Comparison of ENCODE assay signal across 7 mouse cellular contexts in the genomic region with DNA sequence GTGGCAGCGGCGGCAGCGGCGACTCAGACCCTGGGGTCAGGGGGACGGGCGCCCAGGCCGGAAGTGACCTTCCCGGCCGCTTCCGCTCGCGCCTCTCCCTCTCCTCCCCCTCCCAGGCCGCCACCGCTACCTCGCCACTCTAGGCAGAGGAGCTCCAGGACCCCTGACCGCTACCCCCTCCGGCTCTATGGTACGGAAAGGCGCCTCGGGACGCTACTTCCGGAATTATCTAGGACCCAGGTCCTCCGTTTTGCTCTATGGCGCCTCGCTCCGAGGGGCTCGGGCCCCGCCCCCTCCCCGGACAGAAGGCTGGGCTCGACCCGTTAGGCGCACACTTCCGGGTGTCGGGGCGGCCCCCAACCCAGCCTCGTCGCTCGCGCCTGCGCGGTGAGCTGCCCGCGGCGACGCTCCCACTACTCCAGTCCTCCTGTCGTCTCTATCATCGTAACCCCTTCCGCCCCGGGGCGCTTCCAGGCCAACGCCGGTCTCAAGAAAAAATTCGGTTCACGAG. TPM values are rescaled to one million over a fixed set of nuclear protein-coding genes. Genes with fewer than 3 reads are reported as not detected.
DNase-seq lines count a peak whose midpoint lies in the region; ATAC-seq and TF ChIP-seq lines count a peak whose summit lies in the region.

Gene Zfp787, minus strand, starts transcription at position 97 of the 511 bp plus-strand sequence.

- no peaks in the 10 kb centered on the region for H3K27me3 ChIP-seq in embryonic facial prominence, embryonic 13.5 days
- H3K27me3 ChIP-seq in heart, adult 2 months (ENCODE audit: control insufficient read depth, insufficient read depth, low read length): no peaks in the 10 kb centered on the region
- H3K27me3 ChIP-seq in limb, embryonic 13.5 days: no peaks in the 10 kb centered on the region
- no peaks in the 10 kb centered on the region for H3K27me3 ChIP-seq in midbrain, embryonic 16.5 days (ENCODE audit: control insufficient read depth, insufficient read depth, low read depth, low read length)

- H3K36me3 ChIP-seq in embryonic facial prominence, embryonic 13.5 days: no peaks in the 10 kb centered on the region
- H3K36me3 ChIP-seq in heart, adult 2 months (ENCODE audit: control insufficient read depth, insufficient read depth, low read length): peaks cover 8% of the 10 kb centered on the region
- no peaks in the 10 kb centered on the region for H3K36me3 ChIP-seq in limb, embryonic 13.5 days
- no peaks in the 10 kb centered on the region for H3K36me3 ChIP-seq in midbrain, embryonic 16.5 days (ENCODE audit: control insufficient read depth, insufficient read depth, low read length)

- peaks cover 27% of the 10 kb centered on the region for H3K4me1 ChIP-seq in embryonic facial prominence, embryonic 13.5 days
- H3K4me1 ChIP-seq in heart, adult 2 months (ENCODE audit: control insufficient read depth, insufficient read depth, low read length): peaks cover 28% of the 10 kb centered on the region
- H3K4me1 ChIP-seq in limb, embryonic 13.5 days: peaks cover 35% of the 10 kb centered on the region
- H3K4me1 ChIP-seq in midbrain, embryonic 16.5 days (ENCODE audit: control insufficient read depth, insufficient read depth, low read length): peaks cover 20% of the 10 kb centered on the region

- WGBS in embryonic facial prominence, embryonic 13.5 days: under 1% methylated on average over 45 of the region's 54 CpGs
- WGBS in heart, adult 2 months: under 1% methylated on average over 54 of the region's 54 CpGs
- WGBS in limb, embryonic 13.5 days: under 1% methylated on average over 54 of the region's 54 CpGs
- under 1% methylated on average over 43 of the region's 54 CpGs for WGBS in midbrain, embryonic 16.5 days

- peak; percentile 97 for ATAC-seq in embryonic facial prominence, embryonic 13.5 days (ENCODE audit: insufficient number of reproducible peaks, insufficient read depth, low FRiP score, low TSS enrichment, low read depth)
- peak; percentile 98 for ATAC-seq in limb, embryonic 13.5 days (ENCODE audit: low FRiP score, low read depth)
- ATAC-seq in midbrain, embryonic 16.5 days: peak; percentile 97

- H3K9ac ChIP-seq in embryonic facial prominence, embryonic 13.5 days: peak within 1 kb of the TSS; percentile 96
- peak within 1 kb of the TSS; percentile 83 for H3K9ac ChIP-seq in heart, adult 2 months (ENCODE audit: low read depth, low read length)
- peak within 1 kb of the TSS; percentile 94 for H3K9ac ChIP-seq in limb, embryonic 13.5 days
- H3K9ac ChIP-seq in midbrain, embryonic 16.5 days (ENCODE audit: low read depth, low read length): peak within 1 kb of the TSS; percentile 93

- H3K27ac ChIP-seq in embryonic facial prominence, embryonic 13.5 days: peak within 1 kb of the TSS; percentile 93
- H3K27ac ChIP-seq in heart, adult 2 months: peak within 1 kb of the TSS; percentile 99
- H3K27ac ChIP-seq in limb, embryonic 13.5 days: peak within 1 kb of the TSS; percentile 89
- H3K27ac ChIP-seq in midbrain, embryonic 16.5 days (ENCODE audit: low read length): peak within 1 kb of the TSS; percentile 96

- no peak for TF ChIP-seq CTCF in heart, adult 2 months (IDR thresholded peaks at IDR 0.05)

- peak; percentile 97 for DNase-seq in adrenal gland, postnatal 25 days
- DNase-seq in heart, adult 2 months: peak; percentile 96 to 98
- peak; percentile 95 to 96 for DNase-seq in kidney, adult 8-10 months
- DNase-seq in spleen, postnatal 10 days (ENCODE audit: low spot score in 2 of 2): peak; percentile 81 to 91

- no peaks in the 10 kb centered on the region for H3K9me3 ChIP-seq in embryonic facial prominence, embryonic 13.5 days
- H3K9me3 ChIP-seq in limb, embryonic 13.5 days: no peaks in the 10 kb centered on the region
- no peaks in the 10 kb centered on the region for H3K9me3 ChIP-seq in midbrain, embryonic 16.5 days (replicated peaks; ENCODE audit: control insufficient read depth, low read length, poor library complexity, severe bottlenecking)

- peaks cover 5% of the 10 kb centered on the region; the same call in 1 of the 2 replicates for H3K79me2 ChIP-seq in heart, adult 2 months (replicated peaks; ENCODE audit: control insufficient read depth, insufficient read depth, low read length)

- H3K4me2 ChIP-seq in embryonic facial prominence, embryonic 13.5 days: peak within 1 kb of the TSS; percentile 92
- peak within 1 kb of the TSS; percentile 92 for H3K4me2 ChIP-seq in limb, embryonic 13.5 days (replicated peaks)
- H3K4me2 ChIP-seq in midbrain, embryonic 16.5 days (ENCODE audit: low read length): peak within 1 kb of the TSS; percentile 98

- TF ChIP-seq POLR2A in heart, adult 2 months (IDR thresholded peaks at IDR 0.05; ENCODE audit: insufficient read depth, low read depth, low read length): peak; percentile 40; the same call in 1 of the 2 replicates

- TF ChIP-seq EP300 in heart, adult 2 months (IDR thresholded peaks at IDR 0.05; ENCODE audit: insufficient read depth, low read depth, low read length): 0 out of 2 replicates have a peak, but pooled peaks have one; percentile 30

- intact Hi-C loops in heart, adult 2 months (cut with DNase I): loop anchor here (1.0 to 5.0 kb wide), 2 partner anchors 16 to 131 kb away; partner anchors contain the start of genes Zfp444 and Zfp667

- peak within 1 kb of the TSS; percentile 83 for H3K4me3 ChIP-seq in embryonic facial prominence, embryonic 13.5 days
- peak within 1 kb of the TSS; percentile 99 for H3K4me3 ChIP-seq in heart, adult 2 months
- peak within 1 kb of the TSS; percentile 89 for H3K4me3 ChIP-seq in limb, embryonic 13.5 days
- peak within 1 kb of the TSS; percentile 84 for H3K4me3 ChIP-seq in midbrain, embryonic 16.5 days (ENCODE audit: low read depth, low read length)

RNA-seq across cellular contexts. Expression of gene Zfp787, which starts in this region (rescaled TPM):
- 51.5 and 58.0 TPM in 2 replicates for total RNA-seq in adrenal gland, postnatal 25 days (2021)
- 21.2 and 28.0 TPM in 2 replicates for polyA plus RNA-seq in embryonic facial prominence, embryonic 13.5 days (2015; fragmentation: Nextera tagmentation; extraction: Ambion mirVana)
- total RNA-seq in heart, adult 2 months (2021): 10 to 100 TPM; 28.4 to 35.2 TPM
- 29.6 and 32.5 TPM in 2 replicates for polyA plus RNA-seq in heart, adult 2 months (2012; rRNA removed)
- 24.2 and 24.4 TPM in 2 replicates for polyA plus RNA-seq in limb, embryonic 13.5 days (2015; fragmentation: Nextera tagmentation; extraction: Ambion mirVana)
- 22.5 and 23.1 TPM in 2 replicates for polyA plus RNA-seq in midbrain, embryonic 16.5 days (2015; fragmentation: Nextera tagmentation; extraction: Ambion mirVana)

Comparison
In these comparisons a context has a peak if more than half of its experiments do, and no peak if none do; other contexts are left out.
1. Peak in every context shown above with its lines: DNase-seq, ATAC-seq, H3K4me3 ChIP-seq and H3K27ac ChIP-seq.